Mouse (Mus musculus): ENCODE measurements around the gene Ptpro.
"Not testable (repeated sequence)": the region's sequence is repeated elsewhere in the genome, so short reads cannot be mapped to it uniquely, and the experiment has no call there.

Ptpro gene

DNA sequence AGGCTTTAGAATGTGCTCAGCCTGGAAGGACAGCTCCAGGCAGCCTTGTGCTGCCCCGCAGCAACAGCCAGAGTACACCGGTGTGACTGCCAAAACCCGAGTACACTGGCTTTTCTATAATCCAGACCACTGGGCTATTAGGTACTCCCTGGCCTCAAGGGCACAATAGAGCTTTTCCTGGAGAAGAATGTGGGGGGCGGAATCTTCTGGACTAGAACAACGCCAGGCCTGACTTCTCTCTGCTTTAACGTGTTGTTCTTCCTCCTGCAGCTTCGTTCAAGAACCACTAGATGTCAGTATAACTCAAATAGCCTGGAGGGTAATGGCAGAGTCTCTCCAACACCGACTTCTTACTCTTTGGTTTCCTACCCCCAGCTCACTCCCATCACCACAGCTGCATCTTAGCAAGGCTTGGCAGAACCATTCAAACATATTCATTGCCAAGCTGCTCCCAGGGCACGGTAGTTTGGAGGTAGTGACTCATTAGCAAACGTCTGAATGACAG is 203.5 kb downstream of the Ptpro start:
- DNase-seq (ENCODE audit: low spot score in 2 of 2): peak; percentile 35 to 36

DNA sequence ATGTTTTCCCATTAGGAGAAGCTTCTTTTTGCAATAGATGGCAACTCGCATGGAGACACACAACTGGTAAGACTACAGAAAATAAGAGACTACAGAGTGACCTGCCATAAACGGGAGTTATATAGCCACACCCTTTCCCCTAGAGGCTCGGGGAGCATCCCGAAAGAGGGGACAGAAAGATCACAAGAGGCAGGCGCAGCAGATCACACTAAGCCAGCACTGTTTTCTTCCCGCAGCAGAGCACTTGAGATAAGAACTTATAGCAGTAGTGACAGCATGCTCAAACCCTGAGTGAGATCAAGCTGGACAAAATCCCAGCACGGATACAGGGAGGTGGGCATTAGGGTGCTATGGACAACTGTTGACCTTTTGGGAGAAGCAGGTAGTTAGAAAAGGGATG is 203.9 kb downstream of the Ptpro start:
- DNase-seq (ENCODE audit: low spot score in 2 of 2): no peak

DNA sequence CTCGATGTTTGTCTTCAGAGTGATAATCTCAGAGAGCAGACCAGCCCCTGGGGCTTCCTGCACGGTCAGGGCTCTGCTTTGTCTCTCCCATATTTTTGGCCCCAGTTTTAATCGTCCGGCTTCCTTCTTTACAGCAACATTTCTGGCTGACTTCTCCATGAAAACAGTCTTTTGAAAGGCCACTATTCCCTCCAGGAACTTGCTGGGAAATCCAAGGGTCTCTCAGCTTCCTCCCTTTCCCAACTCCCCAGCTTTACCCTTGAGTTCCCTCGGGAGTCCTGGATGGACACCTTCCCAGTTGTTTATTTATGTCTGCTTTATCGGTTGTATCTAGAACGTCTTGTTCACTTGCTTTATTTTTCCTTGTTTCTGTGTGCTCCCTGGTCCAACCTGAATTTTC is 205.1 kb downstream of the Ptpro start:
- peak in 1 of 2 experiments; percentile 3 for DNase-seq (ENCODE audit: low spot score in 2 of 2)

- no peak for DNase-seq (ENCODE audit: low spot score in 2 of 2)
These were observed 206.0 kb downstream of the Ptpro start for GRCm38 (mm10) chr6:137458136-137458535.

- DNase-seq (ENCODE audit: low spot score in 2 of 2): no peak
These were observed 211.7 kb downstream of the Ptpro start for GRCm38 (mm10) chr6:137463771-137464170.

- DNase-seq (ENCODE audit: low spot score in 2 of 2): peak; percentile 7 to 73
These were observed 213.1 kb downstream of the Ptpro start for GRCm38 (mm10) chr6:137465253-137465652.

DNA sequence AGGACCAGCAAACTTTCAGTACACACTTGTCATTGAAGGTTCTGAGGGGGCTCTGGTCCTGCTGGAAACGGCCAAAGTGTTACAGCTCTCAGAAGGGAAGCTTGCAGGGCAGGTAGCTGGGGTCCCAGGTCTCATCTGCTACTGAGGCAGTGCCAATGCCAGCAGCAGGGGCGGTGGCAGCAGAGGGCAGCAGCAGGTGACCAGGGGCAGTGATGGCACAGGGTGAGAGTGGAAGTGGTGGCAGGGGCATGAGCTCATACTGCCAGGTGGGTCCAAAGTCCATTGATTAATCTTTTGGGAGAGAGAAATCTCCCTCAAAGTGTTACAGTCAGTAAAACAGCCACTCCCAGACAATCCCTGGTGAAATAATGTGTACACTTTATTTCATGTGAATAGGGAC is 214.1 kb downstream of the Ptpro start:
- no peak for DNase-seq (ENCODE audit: low spot score in 2 of 2)

- no peak for DNase-seq (ENCODE audit: low spot score in 2 of 2)
These were observed 215.6 kb downstream of the Ptpro start for GRCm38 (mm10) chr6:137467696-137468095.

- no peak for DNase-seq (ENCODE audit: low spot score in 2 of 2)
These were observed 217.4 kb downstream of the Ptpro start for GRCm38 (mm10) chr6:137469541-137469940.

GRCm38 (mm10) chr6:137470901-137471598 is 218.9 kb downstream of the Ptpro start:
- DNase-seq (ENCODE audit: low spot score in 2 of 2): peak; percentile 43 to 79

- DNase-seq (ENCODE audit: low spot score in 2 of 2): no peak
These were observed 220.0 kb downstream of the Ptpro start for GRCm38 (mm10) chr6:137472129-137472528.

DNA sequence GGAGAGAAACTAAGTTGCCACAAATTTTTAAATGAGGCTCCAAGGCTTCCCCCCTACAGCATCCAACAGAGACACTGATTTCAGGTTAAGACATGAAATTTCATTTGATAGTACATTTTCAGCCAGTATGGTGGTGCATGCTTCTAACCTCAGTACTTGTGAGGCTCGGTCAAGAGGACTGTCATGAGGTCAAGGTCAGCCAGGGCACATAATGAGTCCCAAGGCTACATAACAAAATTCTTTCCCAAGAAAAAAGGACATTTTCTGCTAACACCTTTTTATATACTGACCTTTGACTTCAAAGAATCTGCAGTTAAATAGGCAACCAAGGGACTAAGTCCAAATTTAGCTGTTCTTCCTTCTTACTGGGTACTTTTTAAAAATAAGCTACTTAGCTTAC is 221.3 kb downstream of the Ptpro start:
- DNase-seq (ENCODE audit: low spot score in 2 of 2): no peak

GRCm38 (mm10) chr6:137475695-137476094 is 223.6 kb downstream of the Ptpro start:
- not testable (repeated sequence) for DNase-seq (ENCODE audit: low spot score in 2 of 2)

DNA sequence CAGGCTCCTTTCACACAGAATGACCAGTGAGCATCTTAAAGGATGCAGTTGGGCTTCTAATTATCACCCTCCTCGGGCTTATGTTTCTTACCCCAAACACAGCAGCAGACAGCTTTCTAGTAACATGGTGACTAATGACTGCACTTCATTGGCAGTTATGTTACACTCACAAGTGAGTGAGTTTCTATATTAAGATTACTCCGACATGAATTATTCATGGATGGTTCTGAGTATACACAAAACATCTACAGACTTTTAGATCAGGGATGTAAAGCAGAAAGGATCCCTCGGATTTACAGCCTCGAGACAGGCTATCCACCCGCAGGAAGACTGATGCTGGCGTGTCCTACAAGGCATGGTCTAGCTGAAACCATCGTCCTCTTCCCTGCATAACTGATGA is 230.8 kb downstream of the Ptpro start:
- no peak for DNase-seq (ENCODE audit: low spot score in 2 of 2)

- no peak for DNase-seq (ENCODE audit: low spot score in 2 of 2)
These were observed 235.3 kb downstream of the Ptpro start for GRCm38 (mm10) chr6:137487443-137487842.

- DNase-seq (ENCODE audit: low spot score in 2 of 2): no peak
These were observed 238.0 kb downstream of the Ptpro start for GRCm38 (mm10) chr6:137490115-137490514.

GRCm38 (mm10) chr6:137491659-137492058 is 239.5 kb downstream of the Ptpro start:
- DNase-seq (ENCODE audit: low spot score in 2 of 2): no peak

GRCm38 (mm10) chr6:137492582-137492981 is 240.5 kb downstream of the Ptpro start:
- no peak for DNase-seq (ENCODE audit: low spot score in 2 of 2)

GRCm38 (mm10) chr6:137493211-137494135 is 241.4 kb downstream of the Ptpro start:
- DNase-seq (ENCODE audit: low spot score in 2 of 2): no peak

GRCm38 (mm10) chr6:137494136-137494475 is 242.0 kb downstream of the Ptpro start:
- no peak for DNase-seq (ENCODE audit: low spot score in 2 of 2)

GRCm38 (mm10) chr6:137494801-137495200 is 242.7 kb downstream of the Ptpro start:
- DNase-seq (ENCODE audit: low spot score in 2 of 2): no peak

DNA sequence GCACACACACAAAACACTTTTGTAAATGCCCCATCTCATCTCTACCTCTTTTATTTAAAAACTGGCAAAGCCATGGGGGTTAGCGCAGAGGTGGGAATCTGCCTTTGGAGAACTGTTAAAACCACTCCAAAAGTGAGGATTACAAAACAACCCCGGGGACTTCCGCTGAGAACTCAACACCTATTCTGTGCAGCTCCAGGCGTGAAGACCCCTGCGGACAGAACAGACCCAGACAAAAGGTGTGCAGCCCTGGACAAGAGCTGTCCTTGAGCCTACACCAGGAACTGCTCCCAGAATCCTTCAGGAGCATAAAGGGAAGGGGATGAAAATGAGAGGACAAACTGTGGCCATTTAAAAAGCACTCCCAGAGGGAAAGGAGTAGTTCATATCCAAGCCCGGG is 243.1 kb downstream of the Ptpro start:
- no peak for DNase-seq (ENCODE audit: low spot score in 2 of 2)

GRCm38 (mm10) chr6:137496562-137496961 is 244.4 kb downstream of the Ptpro start:
- no peak for DNase-seq (ENCODE audit: low spot score in 2 of 2)
